Mouse (Mus musculus): ENCODE results near the gene Ldhc.

- TF ChIP-seq CTCF (IDR thresholded peaks at IDR 0.05; ENCODE audit: insufficient read depth, low read length) (no peak), POLR2A (IDR thresholded peaks at IDR 0.05; ENCODE audit: borderline replicate concordance, extremely low read depth, low read depth, low read length) (no peak)
Measured at GRCm38 (mm10) chr7:46839446-46839845, 21.6 kb upstream of the Ldhc start.

Data from lung, adult 2 months (tissue).